Mouse (Mus musculus) hindbrain, embryonic 14.5 days (tissue): ENCODE data around the gene Aasdh. TPM values are rescaled to one million over a fixed set of nuclear protein-coding genes. Genes with fewer than 3 reads are reported as not detected.

Experiments used
- ATAC-seq: fragments of 200-750 bp; cut with Nextera tagmentation; 2 replicates; pipeline ENCODE4 v1.8.0; 2017; ENCODE audit warnings: moderate number of reproducible peaks, mild to moderate bottlenecking, moderate TSS enrichment, moderate library complexity; ENCODE audit not compliant: low FRiP score
- DNase-seq: peaks from one replicate; pipeline ENCODE4 v3.0.0-alpha.2; 2015; ENCODE audit warnings: low spot score
- H3K27ac ChIP-seq: fragments of 300-500 bp; sonication (generic); 2 replicates; pipeline ENCODE4 v1.5.1; 2014; ENCODE audit warnings: mild to moderate bottlenecking, moderate library complexity
- H3K27me3 ChIP-seq: fragments of 300-500 bp; sonication (generic); 2 replicates; pipeline ENCODE4 v1.6.1; 2014; ENCODE audit warnings: mild to moderate bottlenecking, low read length, mixed read lengths; ENCODE audit not compliant: control insufficient read depth, insufficient read depth
- H3K36me3 ChIP-seq: fragments of 300-500 bp; sonication (generic); replicated peaks from 2 replicates; pipeline ENCODE4 v1.6.1; 2014; ENCODE audit not compliant: control insufficient read depth, insufficient read depth
- H3K4me1 ChIP-seq: fragments of 300-500 bp; sonication (generic); replicated peaks from 2 replicates; pipeline ENCODE4 v1.6.1; 2014; ENCODE audit warnings: antibody characterized with exemption, low read length, mixed read lengths; ENCODE audit not compliant: control insufficient read depth, insufficient read depth
- H3K4me2 ChIP-seq: fragments of 300-500 bp; sonication (generic); replicated peaks from 2 replicates; pipeline ENCODE4 v1.6.1; 2014; ENCODE audit warnings: mild to moderate bottlenecking, moderate library complexity
- H3K4me3 ChIP-seq: fragments of 300-500 bp; sonication (generic); replicated peaks from 2 replicates; pipeline ENCODE4 v1.5.1; 2014; ENCODE audit warnings: mild to moderate bottlenecking, low read length
- H3K9ac ChIP-seq: fragments of 300-500 bp; sonication (generic); 2 replicates; pipeline ENCODE4 v1.6.1; 2014
- H3K9me3 ChIP-seq: fragments of 300-500 bp; sonication (generic); 2 replicates; pipeline ENCODE4 v1.6.1; 2016; ENCODE audit warnings: low read length; ENCODE audit not compliant: control insufficient read depth
- whole genome bisulfite sequencing: fragments of 180-500 bp; shearing (Covaris S2); extraction: QIAGEN DNeasy Blood & Tissue Kit; methylation state at CpG from one replicate; pipeline ENCODE4 v1.1.7; 2014; 5-methylcytosine and 5-hydroxymethylcytosine counted together
- polyA plus RNA-seq: library from polyadenylated mRNA; unstranded; fragments of >200 nt; fragmentation: Nextera tagmentation; extraction: Ambion mirVana; gene quantifications from 2 replicates; pipeline ENCODE4 v1.2.1, GENCODE M21; 2014

Gene Aasdh
- polyA plus RNA-seq, 1 experiment from 2014 or later, result 18.6 TPM

- Histone ChIP-seq H3K36me3 (no peaks in the 10 kb centered on the region), H3K9me3 (no peaks in the 10 kb centered on the region), H3K4me2 (no peak overlapping the region), H3K4me3 (no peak overlapping the region), H3K4me1 (peaks cover 12% of the 10 kb centered on the region), H3K27me3 (no peaks in the 10 kb centered on the region), H3K9ac (no peak overlapping the region), H3K27ac (no peak overlapping the region)
- no peak for DNase-seq
- 74% methylated on average over 2 of the region's 2 CpGs for WGBS
- no peak for ATAC-seq
Observed at GRCm38 (mm10) chr5:76945678-76946033, 40.3 kb upstream of the Aasdh start.

GRCm38 (mm10) chr5:76944965-76945677 lies 39.8 kb upstream of the Aasdh start:
- H3K27me3 ChIP-seq, result no peaks in the 10 kb centered on the region
- ATAC-seq, result no peak
- H3K4me2 ChIP-seq, result no peak overlapping the region
- WGBS, result 78% methylated on average over 6 of the region's 6 CpGs
- H3K36me3 ChIP-seq, result no peaks in the 10 kb centered on the region
- H3K4me3 ChIP-seq, result no peak overlapping the region
- peaks cover 8% of the 10 kb centered on the region for H3K4me1 ChIP-seq
- no peak overlapping the region for H3K27ac ChIP-seq
- H3K9me3 ChIP-seq, result no peaks in the 10 kb centered on the region
- DNase-seq, result no peak
- no peak overlapping the region for H3K9ac ChIP-seq

GRCm38 (mm10) chr5:76942505-76942904 lies 37.2 kb upstream of the Aasdh start:
- Histone ChIP-seq H3K9ac (no peak overlapping the region), H3K27me3 (no peaks in the 10 kb centered on the region), H3K9me3 (no peaks in the 10 kb centered on the region), H3K4me3 (no peak overlapping the region), H3K27ac (no peak overlapping the region), H3K4me2 (no peak overlapping the region), H3K4me1 (no peaks in the 10 kb centered on the region), H3K36me3 (no peaks in the 10 kb centered on the region)
- WGBS, result 96% methylated on average over 4 of the region's 4 CpGs
- DNase-seq, result no peak
- ATAC-seq, result no peak

GRCm38 (mm10) chr5:76941975-76942374 lies 36.7 kb upstream of the Aasdh start:
- no peaks in the 10 kb centered on the region for H3K36me3 ChIP-seq
- 95% methylated on average over 4 of the region's 4 CpGs for WGBS
- no peak for ATAC-seq
- no peak overlapping the region for H3K9ac ChIP-seq
- no peak overlapping the region for H3K27ac ChIP-seq
- H3K4me3 ChIP-seq, result no peak overlapping the region
- DNase-seq, result no peak
- H3K9me3 ChIP-seq, result no peaks in the 10 kb centered on the region
- no peaks in the 10 kb centered on the region for H3K27me3 ChIP-seq
- H3K4me1 ChIP-seq, result no peaks in the 10 kb centered on the region
- H3K4me2 ChIP-seq, result no peak overlapping the region

GRCm38 (mm10) chr5:76939717-76940116 lies 34.4 kb upstream of the Aasdh start:
- H3K27me3 ChIP-seq, result no peaks in the 10 kb centered on the region
- H3K9ac ChIP-seq, result no peak overlapping the region
- H3K9me3 ChIP-seq, result no peaks in the 10 kb centered on the region
- H3K4me3 ChIP-seq, result no peak overlapping the region
- DNase-seq (no peak), ATAC-seq (no peak)
- 93% methylated on average over 8 of the region's 8 CpGs for WGBS
- no peak overlapping the region for H3K4me2 ChIP-seq
- no peaks in the 10 kb centered on the region for H3K36me3 ChIP-seq
- no peaks in the 10 kb centered on the region for H3K4me1 ChIP-seq
- no peak overlapping the region for H3K27ac ChIP-seq

GRCm38 (mm10) chr5:76929180-76929877 lies 24.0 kb upstream of the Aasdh start:
- Histone ChIP-seq H3K27ac (no peak overlapping the region), H3K4me2 (no peak overlapping the region), H3K4me1 (no peaks in the 10 kb centered on the region), H3K27me3 (no peaks in the 10 kb centered on the region), H3K4me3 (no peak overlapping the region), H3K9ac (no peak overlapping the region), H3K9me3 (peaks cover 14% of the 10 kb centered on the region), H3K36me3 (peaks cover 25% of the 10 kb centered on the region; the same call in 1 of the 2 replicates)
- DNase-seq, result no peak
- WGBS, result 87% methylated on average over 7 of the region's 7 CpGs
- no peak for ATAC-seq

- no peak overlapping the region for H3K4me2 ChIP-seq
- H3K4me1 ChIP-seq, result no peaks in the 10 kb centered on the region
- H3K27ac ChIP-seq, result no peak overlapping the region
- no peak for DNase-seq
- peaks cover 28% of the 10 kb centered on the region; the same call in 1 of the 2 replicates for H3K36me3 ChIP-seq
- no peak overlapping the region for H3K4me3 ChIP-seq
- ATAC-seq, result no peak
- no peak overlapping the region for H3K9ac ChIP-seq
- 81% methylated on average over 16 of the region's 16 CpGs for WGBS
- no peaks in the 10 kb centered on the region for H3K27me3 ChIP-seq
- H3K9me3 ChIP-seq, result peaks cover 14% of the 10 kb centered on the region
Observed at GRCm38 (mm10) chr5:76928124-76928832, 23.0 kb upstream of the Aasdh start.

- ATAC-seq, result no peak
- 89% methylated on average over 1 of the region's 1 CpGs for WGBS
Observed at GRCm38 (mm10) chr5:76924296-76924695, 19.0 kb upstream of the Aasdh start.

GRCm38 (mm10) chr5:76923428-76923827 lies 18.1 kb upstream of the Aasdh start:
- Histone ChIP-seq H3K27ac (peak overlapping the region; percentile 9; the same call in 1 of the 2 replicates), H3K36me3 (peaks cover 58% of the 10 kb centered on the region), H3K4me2 (no peak overlapping the region), H3K9ac (no peak overlapping the region), H3K4me3 (no peak overlapping the region), H3K27me3 (no peaks in the 10 kb centered on the region), H3K4me1 (no peaks in the 10 kb centered on the region), H3K9me3 (peaks cover 14% of the 10 kb centered on the region)
- DNase-seq (peak; percentile 36), ATAC-seq (no peak)
- WGBS, result 84% methylated on average over 13 of the region's 13 CpGs

More at GRCm38 (mm10) chr5:76924296-76924695, 19.0 kb upstream of the Aasdh start:
- Histone ChIP-seq H3K4me3 (no peak overlapping the region), H3K4me1 (no peaks in the 10 kb centered on the region), H3K9ac (no peak overlapping the region), H3K36me3 (peaks cover 54% of the 10 kb centered on the region), H3K27me3 (no peaks in the 10 kb centered on the region), H3K4me2 (no peak overlapping the region), H3K27ac (no peak overlapping the region), H3K9me3 (peaks cover 14% of the 10 kb centered on the region)
- DNase-seq, result no peak
